In the genomic region with DNA sequence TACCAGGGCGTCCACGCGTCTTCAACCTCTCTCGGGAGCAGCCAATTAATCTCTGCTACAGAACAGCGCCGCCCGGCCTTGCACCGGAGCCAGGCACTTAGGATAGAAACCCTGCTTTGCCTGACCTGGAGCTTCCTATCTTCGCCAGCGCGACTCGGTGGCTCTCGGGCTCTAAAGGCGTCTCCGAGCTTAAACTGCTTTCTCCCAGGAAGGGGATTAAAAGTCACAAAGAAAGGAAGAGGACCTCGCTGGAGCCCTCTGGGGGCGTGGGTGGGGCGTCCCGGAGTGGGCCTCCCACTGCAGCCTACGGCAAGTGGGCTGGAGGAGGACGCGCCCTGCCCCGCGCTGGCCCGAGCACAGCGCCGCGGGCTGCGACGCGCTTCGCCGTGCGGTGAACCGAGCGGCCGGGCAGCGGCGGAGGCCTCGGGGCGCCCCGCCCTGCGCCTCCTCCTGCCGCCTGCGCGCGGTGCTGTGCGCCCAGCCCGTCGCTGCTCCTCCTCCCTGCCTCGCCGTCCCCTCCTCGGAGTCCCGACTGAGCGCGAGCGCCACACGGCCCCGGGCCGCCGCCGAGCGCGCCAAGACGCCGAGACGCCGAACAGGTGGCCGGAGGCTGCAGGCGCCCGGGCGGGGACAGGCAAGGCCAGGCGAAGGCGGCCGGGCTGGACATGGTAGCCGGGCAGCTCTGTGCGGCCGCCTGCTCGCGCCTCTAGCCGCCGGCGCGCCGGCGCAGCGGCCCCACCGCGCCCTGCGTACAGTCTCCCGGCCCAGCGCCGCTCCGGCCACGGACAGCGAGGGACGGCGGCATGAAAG, we compare ENCODE assay signal across 8 mouse cellular contexts. TPM values are rescaled to one million over a fixed set of nuclear protein-coding genes. Genes with fewer than 3 reads are reported as not detected.
A peak's percentile ranks its signal among the peaks of the same experiment; 100 is the strongest.
DNase-seq lines count a peak whose midpoint lies in the region; ATAC-seq and TF ChIP-seq lines count a peak whose summit lies in the region.

Gene Pard3, plus strand, starts transcription at position 343 of the 810 bp plus-strand sequence.

- H3K9me3 ChIP-seq in forebrain, embryonic 13.5 days (replicated peaks): no peaks in the 10 kb centered on the region
- no peaks in the 10 kb centered on the region for H3K9me3 ChIP-seq in heart, embryonic 15.5 days (replicated peaks)
- H3K9me3 ChIP-seq in liver, embryonic 14.5 days (ENCODE audit: control insufficient read depth, low read length): no peaks in the 10 kb centered on the region
- no peaks in the 10 kb centered on the region for H3K9me3 ChIP-seq in neural tube, embryonic 15.5 days (replicated peaks)

- peak within 1 kb of the TSS; percentile 95 for H3K27ac ChIP-seq in forebrain, embryonic 13.5 days
- H3K27ac ChIP-seq in heart, embryonic 15.5 days: peak within 1 kb of the TSS; percentile 97
- no peak within 1 kb of the TSS for H3K27ac ChIP-seq in liver, embryonic 14.5 days
- H3K27ac ChIP-seq in neural tube, embryonic 15.5 days (replicated peaks): peak within 1 kb of the TSS; percentile 92

- no peaks in the 10 kb centered on the region for H3K36me3 ChIP-seq in forebrain, embryonic 13.5 days (ENCODE audit: poor library complexity, severe bottlenecking)
- H3K36me3 ChIP-seq in heart, embryonic 15.5 days: no peaks in the 10 kb centered on the region
- H3K36me3 ChIP-seq in liver, embryonic 14.5 days (replicated peaks; ENCODE audit: control insufficient read depth, insufficient read depth, low read depth): no peaks in the 10 kb centered on the region
- H3K36me3 ChIP-seq in neural tube, embryonic 15.5 days: no peaks in the 10 kb centered on the region

- H3K9ac ChIP-seq in forebrain, embryonic 13.5 days: peak within 1 kb of the TSS; percentile 94
- H3K9ac ChIP-seq in heart, embryonic 15.5 days: peak within 1 kb of the TSS; percentile 98
- peak within 1 kb of the TSS; percentile 40 for H3K9ac ChIP-seq in liver, embryonic 14.5 days (replicated peaks)
- peak within 1 kb of the TSS; percentile 84 for H3K9ac ChIP-seq in neural tube, embryonic 15.5 days (replicated peaks)

- DNase-seq in CD4-positive helper T cell, adult 2 months (ENCODE audit: low read depth, low spot score): peak; percentile 10
- DNase-seq in brain, embryonic 14.5 days (ENCODE audit: low read depth): peak; percentile 91
- peak; percentile 79 to 84 for DNase-seq in kidney, postnatal 36 days
- no peak for DNase-seq in liver, embryonic 14.5 days (ENCODE audit: low read depth in 3 of 3, low spot score in 3 of 3)
- peak; percentile 42 for DNase-seq in urinary bladder, postnatal 10 days (ENCODE audit: low spot score)

- peak within 1 kb of the TSS; percentile 69 for H3K4me2 ChIP-seq in forebrain, embryonic 13.5 days
- peak within 1 kb of the TSS; percentile 66 for H3K4me2 ChIP-seq in heart, embryonic 15.5 days
- peak within 1 kb of the TSS; percentile 48 for H3K4me2 ChIP-seq in liver, embryonic 14.5 days (ENCODE audit: low read depth)
- peak within 1 kb of the TSS; percentile 64 for H3K4me2 ChIP-seq in neural tube, embryonic 15.5 days

- under 1% methylated on average over 66 of the region's 98 CpGs for WGBS in forebrain, embryonic 13.5 days
- under 1% methylated on average over 95 of the region's 98 CpGs for WGBS in heart, embryonic 15.5 days
- WGBS in liver, embryonic 14.5 days (ENCODE audit: insufficient replicate concordance): under 1% methylated on average over 96 of the region's 98 CpGs
- under 1% methylated on average over 92 of the region's 98 CpGs for WGBS in neural tube, embryonic 15.5 days

- ATAC-seq in forebrain, embryonic 13.5 days: peak; percentile 95
- peak; percentile 95 for ATAC-seq in heart, embryonic 15.5 days (replicated peaks; ENCODE audit: insufficient number of reproducible peaks, insufficient read depth, low FRiP score, low read depth)
- peak; percentile 69 for ATAC-seq in liver, embryonic 14.5 days (ENCODE audit: insufficient read depth)
- ATAC-seq in neural tube, embryonic 15.5 days (ENCODE audit: low FRiP score): peak; percentile 94

- no peak for TF ChIP-seq EP300 in liver, embryonic 14.5 days (IDR thresholded peaks at IDR 0.05; ENCODE audit: low read depth)

- peak within 1 kb of the TSS; percentile 94 for H3K4me3 ChIP-seq in forebrain, embryonic 13.5 days
- peak within 1 kb of the TSS; percentile 90 for H3K4me3 ChIP-seq in heart, embryonic 15.5 days
- peak within 1 kb of the TSS; percentile 41 to 53 for H3K4me3 ChIP-seq in liver, embryonic 14.5 days (ENCODE audit: insufficient read depth in 1 of 2, low read depth in 2 of 2, low read length in 2 of 2)
- peak within 1 kb of the TSS; percentile 80 for H3K4me3 ChIP-seq in neural tube, embryonic 15.5 days (replicated peaks)

- TF ChIP-seq CTCF in brain, embryonic 14.5 days (IDR thresholded peaks at IDR 0.05; ENCODE audit: borderline replicate concordance, extremely low read depth, insufficient read depth, insufficient read length): peak; percentile 32; the same call in 1 of the 2 replicates
- TF ChIP-seq CTCF in liver, embryonic 14.5 days (IDR thresholded peaks at IDR 0.05; ENCODE audit: low read depth): 0 out of 2 replicates have a peak, but pooled peaks have one; percentile 13

- H3K27me3 ChIP-seq in forebrain, embryonic 13.5 days: 0 out of 2 replicates have a peak, but pooled peaks cover 3% of the 10 kb centered on the region
- 0 out of 2 replicates have a peak, but pooled peaks cover 2% of the 10 kb centered on the region for H3K27me3 ChIP-seq in heart, embryonic 15.5 days
- peaks cover 39% of the 10 kb centered on the region for H3K27me3 ChIP-seq in liver, embryonic 14.5 days (ENCODE audit: control insufficient read depth, insufficient read depth, low read length)
- no peaks in the 10 kb centered on the region for H3K27me3 ChIP-seq in neural tube, embryonic 15.5 days (replicated peaks)

- peak; percentile 81 for TF ChIP-seq POLR2A in brain, embryonic 14.5 days (IDR thresholded peaks at IDR 0.05; ENCODE audit: borderline replicate concordance, extremely low read depth, insufficient read depth, insufficient read length, poor library complexity, severe bottlenecking)

- peaks cover 45% of the 10 kb centered on the region for H3K4me1 ChIP-seq in forebrain, embryonic 13.5 days
- peaks cover 29% of the 10 kb centered on the region for H3K4me1 ChIP-seq in heart, embryonic 15.5 days (replicated peaks)
- peaks cover 0 to 2% of the 10 kb centered on the region in 2 experiments; a peak in 1 of 4 replicates for H3K4me1 ChIP-seq in liver, embryonic 14.5 days (replicated peaks; ENCODE audit: control insufficient read depth in 2 of 2, insufficient read depth in 2 of 2, low read length in 1 of 2)
- peaks cover 32% of the 10 kb centered on the region for H3K4me1 ChIP-seq in neural tube, embryonic 15.5 days

RNA-seq across cellular contexts. Expression of gene Pard3, which starts in this region (rescaled TPM):
- 26.0 and 35.1 TPM in 2 replicates for polyA plus RNA-seq in brain, embryonic 14.5 days (2012; rRNA removed)
- polyA plus RNA-seq in forebrain, embryonic 13.5 days (2015; fragmentation: Nextera tagmentation; extraction: Ambion mirVana): 23.7 and 24.7 TPM in 2 replicates
- polyA plus RNA-seq in heart, embryonic 15.5 days (2015; fragmentation: Nextera tagmentation; extraction: Ambion mirVana): 14.9 and 17.5 TPM in 2 replicates
- polyA plus RNA-seq in liver, embryonic 14.5 days (2012; rRNA removed): 4.5 and 4.6 TPM in 2 replicates
- polyA plus RNA-seq in liver, embryonic 14.5 days (2014; fragmentation: Nextera tagmentation; extraction: Ambion mirVana): 4.5 and 4.9 TPM in 2 replicates
- 16.1 and 17.0 TPM in 2 replicates for polyA plus RNA-seq in neural tube, embryonic 15.5 days (2015; fragmentation: Nextera tagmentation; extraction: Ambion mirVana)

Comparison
In these comparisons a context has a peak if more than half of its experiments do, and no peak if none do; other contexts are left out.
1. DNase-seq: peak in CD4-positive helper T cell, adult 2 months (single experiment), brain, embryonic 14.5 days (single experiment), kidney, postnatal 36 days (2 of 2) and urinary bladder, postnatal 10 days (single experiment); none in liver, embryonic 14.5 days (0 of 3).
2. H3K9ac ChIP-seq: peak in every context shown above with its lines; median percentile 98 in heart, embryonic 15.5 days; 94 in forebrain, embryonic 13.5 days; 84 in neural tube, embryonic 15.5 days; 40 in liver, embryonic 14.5 days.
3. Peak in every context shown above with its lines, with median percentiles within 50 percentile points of each other: ATAC-seq, H3K4me2 ChIP-seq and H3K4me3 ChIP-seq.